ENCODE assay signal across 7 mouse cellular contexts in the genomic region with DNA sequence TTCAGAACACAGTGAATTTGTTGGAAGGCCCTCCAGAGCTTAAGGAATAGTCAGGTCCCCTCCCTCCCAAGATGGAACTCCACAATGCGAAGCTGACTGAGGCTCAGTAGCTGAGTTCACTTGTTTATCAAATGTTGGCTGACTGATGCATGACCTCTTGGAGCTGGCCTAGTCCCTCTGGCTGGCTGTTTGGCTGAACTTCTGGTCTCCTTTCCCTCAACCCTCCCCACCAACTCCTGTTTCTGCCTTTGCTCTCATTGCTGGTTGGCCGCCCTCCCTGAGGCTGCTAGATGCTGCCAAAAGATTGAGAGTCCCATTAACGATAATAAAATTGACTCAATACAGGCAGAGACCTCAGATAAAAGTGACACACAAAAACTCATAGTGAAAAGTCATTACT.
DNase-seq lines count a peak whose midpoint lies in the region; ATAC-seq and TF ChIP-seq lines count a peak whose summit lies in the region.

No protein-coding gene starts in this region.

- H3K4me1 ChIP-seq in lung, embryonic 14.5 days (ENCODE audit: insufficient read depth): no peaks in the 10 kb centered on the region
- H3K4me1 ChIP-seq in midbrain, embryonic 13.5 days (replicated peaks): no peaks in the 10 kb centered on the region

- no peaks in the 10 kb centered on the region for H3K9me3 ChIP-seq in lung, embryonic 14.5 days (ENCODE audit: low read depth, low read length)
- H3K9me3 ChIP-seq in midbrain, embryonic 13.5 days: no peaks in the 10 kb centered on the region

- H3K27me3 ChIP-seq in lung, embryonic 14.5 days (ENCODE audit: insufficient read depth, low read length): no peaks in the 10 kb centered on the region
- H3K27me3 ChIP-seq in midbrain, embryonic 13.5 days: no peaks in the 10 kb centered on the region

- 64% methylated on average over 3 of the region's 3 CpGs for WGBS in lung, embryonic 14.5 days
- 90% methylated on average over 3 of the region's 3 CpGs for WGBS in midbrain, embryonic 13.5 days

- no peaks in the 10 kb centered on the region for H3K36me3 ChIP-seq in lung, embryonic 14.5 days (ENCODE audit: insufficient read depth)
- H3K36me3 ChIP-seq in midbrain, embryonic 13.5 days: no peaks in the 10 kb centered on the region

- ATAC-seq in lung, embryonic 14.5 days (ENCODE audit: insufficient read depth): no peak; the same call in 1 of the 2 replicates
- no peak for ATAC-seq in midbrain, embryonic 13.5 days

- no peak for TF ChIP-seq CTCF in lung, embryonic 14.5 days (IDR thresholded peaks at IDR 0.05; ENCODE audit: low read depth)

- peak; percentile 55 for DNase-seq in urinary bladder, postnatal 14 days (ENCODE audit: low spot score)
- no peak for DNase-seq in urinary bladder, postnatal 10 days (ENCODE audit: low spot score)
- DNase-seq in heart, postnatal 10 days: peak; percentile 67 to 76
- DNase-seq in lung, embryonic 14.5 days: peak; percentile 59
- no peak for DNase-seq in cerebellum, adult 11 months
- no peak for DNase-seq in B cell, adult 2 months

- H3K4me2 ChIP-seq in lung, embryonic 14.5 days: no peak overlapping the region
- H3K4me2 ChIP-seq in midbrain, embryonic 13.5 days (replicated peaks): no peak overlapping the region

- no peak overlapping the region for H3K4me3 ChIP-seq in lung, embryonic 14.5 days (ENCODE audit: low read depth, low read length)
- H3K4me3 ChIP-seq in midbrain, embryonic 13.5 days (replicated peaks): no peak overlapping the region

- H3K9ac ChIP-seq in lung, embryonic 14.5 days: no peak overlapping the region
- no peak overlapping the region for H3K9ac ChIP-seq in midbrain, embryonic 13.5 days (replicated peaks)

- intact Hi-C loops in heart, postnatal 10 days (cut with DNase I): no loop called here

- H3K27ac ChIP-seq in lung, embryonic 14.5 days (ENCODE audit: low read depth): no peak overlapping the region
- no peak overlapping the region for H3K27ac ChIP-seq in midbrain, embryonic 13.5 days

Comparison
In these comparisons a context has a peak if more than half of its experiments do, and no peak if none do; other contexts are left out.
1. DNase-seq: peak in urinary bladder, postnatal 14 days (single experiment), heart, postnatal 10 days (2 of 2) and lung, embryonic 14.5 days (single experiment); none in urinary bladder, postnatal 10 days (single experiment), cerebellum, adult 11 months (single experiment) and B cell, adult 2 months (0 of 2).